Mouse (Mus musculus): ENCODE data around the gene Bcl9. TPM values are rescaled to one million over a fixed set of nuclear protein-coding genes. Genes with fewer than 3 reads are reported as not detected.

Gene Bcl9
- polyA plus RNA-seq, 1 experiment from 2014 or later: 46.2 TPM

DNA sequence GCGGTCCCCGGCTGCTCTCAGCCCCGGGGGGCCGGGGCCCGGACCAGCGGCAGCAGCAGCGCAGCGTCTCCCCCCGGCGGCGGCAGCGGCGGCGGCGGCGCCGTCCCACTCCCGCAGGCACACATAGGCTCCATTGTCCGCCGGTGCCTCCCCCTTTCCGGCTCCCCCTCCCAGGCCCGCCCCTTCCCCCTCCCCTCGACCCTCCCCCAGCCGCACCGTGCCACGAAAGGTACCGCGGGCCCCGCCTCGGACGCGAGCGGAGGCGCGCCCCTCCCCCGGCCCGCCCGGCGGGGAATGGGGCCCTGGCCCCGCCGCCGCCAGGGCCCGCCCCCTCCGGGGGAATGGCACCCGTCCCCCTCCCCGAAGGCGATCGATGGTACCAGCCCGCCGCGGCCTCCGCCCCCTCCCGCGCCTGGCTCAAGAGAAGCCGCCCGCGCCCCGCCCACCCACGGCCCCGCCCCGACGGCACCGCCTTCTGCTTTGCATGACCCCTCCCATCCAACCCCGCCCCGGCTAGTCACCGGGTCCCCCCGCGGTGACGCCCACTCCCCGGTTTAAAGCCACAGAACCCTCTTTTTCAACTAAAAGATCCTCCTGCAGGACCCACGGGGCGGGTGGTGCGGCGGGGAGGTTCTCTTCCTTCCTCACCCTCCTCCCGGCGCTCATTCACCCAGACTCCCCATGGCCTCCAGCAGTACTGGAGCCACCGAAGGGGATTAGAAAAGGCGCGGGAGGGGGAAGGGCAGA is 70.3 kb downstream of the Bcl9 start:
- under 1% methylated on average over 36 of the region's 79 CpGs for WGBS
- H3K4me3 ChIP-seq (replicated peaks): peak overlapping the region; percentile 84
- ATAC-seq: peak; percentile 94

DNA sequence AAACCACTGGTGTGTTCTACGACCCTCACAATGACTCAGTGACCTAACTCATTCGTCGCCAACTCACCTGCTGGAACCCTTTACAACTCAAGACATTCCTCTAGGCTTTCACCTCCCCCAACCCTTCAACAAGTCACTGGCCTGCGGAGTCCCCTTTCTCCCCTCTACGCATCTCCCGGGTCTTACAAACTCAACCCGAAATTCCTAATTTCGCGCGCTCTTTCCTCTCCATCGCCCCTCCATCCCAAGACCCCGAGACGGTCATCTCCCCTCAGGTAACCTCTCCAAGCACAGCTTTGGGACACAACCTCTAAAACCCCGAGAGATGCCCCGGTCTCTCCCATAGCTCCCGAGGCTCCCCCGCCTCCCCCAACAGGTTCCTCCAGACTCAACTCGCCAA is 71.0 kb downstream of the Bcl9 start:
- peak overlapping the region; percentile 84 for H3K4me3 ChIP-seq (replicated peaks)

More for the DNA sequence above, 70.3 kb downstream of the Bcl9 start:
- Histone ChIP-seq H3K9ac (peak overlapping the region; percentile 85), H3K4me2 (replicated peaks) (peak overlapping the region; percentile 91), H3K9me3 (no peaks in the 10 kb centered on the region), H3K27me3 (replicated peaks) (no peaks in the 10 kb centered on the region), H3K27ac (peak overlapping the region; percentile 93), H3K4me1 (replicated peaks) (peaks cover 25% of the 10 kb centered on the region), H3K36me3 (no peaks in the 10 kb centered on the region)

DNA sequence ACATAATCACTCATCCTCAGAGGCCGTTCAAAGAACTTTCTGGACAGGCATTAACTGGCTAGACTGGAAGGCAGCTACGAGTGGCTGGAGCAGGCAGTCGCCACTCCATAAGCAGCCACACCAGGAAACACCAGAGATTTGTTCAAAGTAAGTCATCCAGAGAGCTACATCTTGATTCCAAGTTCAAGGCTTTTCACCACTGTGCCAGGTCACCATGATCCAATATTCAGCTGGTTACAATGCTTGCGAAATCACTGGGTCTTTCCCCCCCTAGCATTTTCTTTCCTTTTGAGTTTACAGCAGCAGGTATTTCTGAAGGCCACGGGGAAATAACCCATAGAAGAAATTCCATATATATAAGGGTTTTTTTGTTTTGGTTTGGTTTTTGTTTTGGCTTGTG is 72.5 kb downstream of the Bcl9 start:
- no peak overlapping the region for H3K4me2 ChIP-seq (replicated peaks)
- H3K4me1 ChIP-seq (replicated peaks): peaks cover 25% of the 10 kb centered on the region
- H3K27me3 ChIP-seq (replicated peaks): no peaks in the 10 kb centered on the region
- WGBS: 63% methylated on average over 5 of the region's 5 CpGs
- H3K9ac ChIP-seq: no peak overlapping the region
- no peaks in the 10 kb centered on the region; the same call in 1 of the 2 replicates for H3K36me3 ChIP-seq
- no peaks in the 10 kb centered on the region for H3K9me3 ChIP-seq
- H3K4me3 ChIP-seq (replicated peaks): no peak overlapping the region
- ATAC-seq: no peak
- no peak overlapping the region for H3K27ac ChIP-seq

More for the DNA sequence above, 71.0 kb downstream of the Bcl9 start:
- Histone ChIP-seq H3K4me2 (replicated peaks) (peak overlapping the region; percentile 70), H3K27me3 (replicated peaks) (no peaks in the 10 kb centered on the region), H3K9me3 (no peaks in the 10 kb centered on the region), H3K9ac (peak overlapping the region; percentile 85), H3K27ac (peak overlapping the region; percentile 90), H3K4me1 (replicated peaks) (peaks cover 25% of the 10 kb centered on the region), H3K36me3 (no peaks in the 10 kb centered on the region)
- under 1% methylated on average over 18 of the region's 18 CpGs for WGBS
- no peak for ATAC-seq

DNA sequence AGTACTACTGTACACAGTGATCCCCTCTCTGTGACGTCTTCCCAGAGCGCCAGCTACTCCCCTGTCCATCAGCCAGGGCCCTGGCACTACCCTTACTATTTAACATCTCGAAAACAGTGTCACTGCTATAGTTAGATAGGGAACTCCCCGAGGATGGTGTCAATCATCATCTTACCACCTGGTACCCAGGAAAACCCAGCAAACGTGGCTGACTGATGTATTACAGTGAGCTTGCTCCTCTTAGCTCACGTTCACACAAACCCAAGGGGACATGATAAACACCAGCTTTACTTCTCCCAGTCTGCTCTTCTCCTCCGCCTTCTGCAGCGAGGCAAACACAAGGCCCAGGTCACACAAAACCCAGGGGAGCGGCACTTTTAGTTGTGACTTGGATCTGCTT is 74.5 kb downstream of the Bcl9 start:
- ATAC-seq: no peak
- H3K9me3 ChIP-seq: no peaks in the 10 kb centered on the region
- no peak overlapping the region for H3K27ac ChIP-seq
- H3K9ac ChIP-seq: no peak overlapping the region
- H3K36me3 ChIP-seq: peaks cover 9% of the 10 kb centered on the region
- 83% methylated on average over 9 of the region's 9 CpGs for WGBS
- H3K4me1 ChIP-seq (replicated peaks): peaks cover 20% of the 10 kb centered on the region
- no peak overlapping the region for H3K4me3 ChIP-seq (replicated peaks)
- no peak overlapping the region for H3K4me2 ChIP-seq (replicated peaks)
- no peaks in the 10 kb centered on the region for H3K27me3 ChIP-seq (replicated peaks)

DNA sequence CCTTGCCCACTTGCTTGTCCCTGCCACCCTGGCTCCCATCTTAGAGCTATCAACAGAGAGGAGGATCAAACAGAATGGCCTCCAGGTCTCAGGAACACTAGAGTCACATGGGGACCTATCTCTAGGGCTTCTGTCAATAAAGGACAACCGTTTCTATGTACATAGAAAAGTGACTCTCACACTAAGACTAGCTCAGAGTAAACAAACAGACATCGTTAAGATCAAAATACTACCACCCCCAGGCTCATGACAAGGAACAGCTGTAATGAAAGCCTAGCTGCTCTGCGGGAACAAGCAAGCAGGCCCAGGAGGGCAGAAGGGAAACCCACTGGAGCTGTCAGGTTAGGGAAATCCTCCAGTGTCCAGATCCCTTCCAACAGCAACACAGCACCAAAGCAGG is 82.2 kb downstream of the Bcl9 start:
- no peaks in the 10 kb centered on the region for H3K9me3 ChIP-seq
- H3K4me1 ChIP-seq (replicated peaks): no peaks in the 10 kb centered on the region
- H3K4me3 ChIP-seq (replicated peaks): no peak overlapping the region
- no peaks in the 10 kb centered on the region for H3K27me3 ChIP-seq (replicated peaks)
- no peak overlapping the region for H3K27ac ChIP-seq
- H3K4me2 ChIP-seq (replicated peaks): no peak overlapping the region
- H3K9ac ChIP-seq: no peak overlapping the region
- peaks cover 28% of the 10 kb centered on the region for H3K36me3 ChIP-seq
- 42% methylated on average over 3 of the region's 3 CpGs for WGBS
- no peak for ATAC-seq

DNA sequence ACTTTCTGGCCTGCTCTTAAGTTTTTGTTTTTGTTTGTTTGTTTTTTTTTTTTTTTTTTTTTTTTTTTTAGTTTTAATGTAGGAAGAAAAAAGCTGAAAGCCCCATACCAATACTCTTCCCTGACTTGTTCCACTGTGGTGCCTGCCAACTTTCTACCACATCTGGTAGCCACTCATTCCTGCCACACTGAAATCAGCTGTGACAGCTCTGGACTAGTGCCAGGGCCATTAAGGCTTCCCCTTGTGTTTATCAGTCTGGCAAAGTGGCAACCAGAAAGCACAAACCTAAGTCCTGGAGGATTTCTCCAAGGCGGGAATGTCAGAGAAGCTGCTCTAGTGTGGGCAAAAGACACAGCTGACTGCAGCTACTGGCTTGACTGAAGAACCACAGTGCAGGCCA is 83.3 kb downstream of the Bcl9 start:
- Histone ChIP-seq H3K4me3 (replicated peaks) (no peak overlapping the region), H3K9me3 (no peaks in the 10 kb centered on the region), H3K4me2 (replicated peaks) (no peak overlapping the region), H3K27ac (no peak overlapping the region), H3K36me3 (peaks cover 36% of the 10 kb centered on the region), H3K4me1 (replicated peaks) (no peaks in the 10 kb centered on the region), H3K27me3 (replicated peaks) (no peaks in the 10 kb centered on the region), H3K9ac (no peak overlapping the region)
- 72% methylated on average over 1 of the region's 1 CpGs for WGBS
- ATAC-seq: no peak

DNA sequence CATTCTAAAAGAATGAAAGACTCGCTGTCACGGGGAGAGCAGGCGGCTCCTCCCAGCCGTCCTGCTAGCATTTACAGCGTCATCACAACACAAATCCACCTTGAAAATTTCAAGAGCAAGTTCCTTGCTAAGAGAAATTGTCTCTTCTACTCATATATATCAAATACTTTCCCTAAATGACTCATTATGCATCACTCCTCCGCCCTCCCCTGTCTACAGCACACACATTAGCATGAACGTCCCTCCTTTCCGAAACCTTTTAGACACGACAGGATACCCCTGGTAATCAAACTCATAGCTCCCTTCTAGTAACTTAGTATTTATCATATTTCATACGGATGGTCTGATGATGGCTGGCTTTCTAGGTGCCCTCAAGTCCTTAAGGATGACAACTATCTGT is 83.8 kb downstream of the Bcl9 start:
- no peaks in the 10 kb centered on the region for H3K9me3 ChIP-seq
- no peak for ATAC-seq
- no peak overlapping the region for H3K27ac ChIP-seq
- H3K4me1 ChIP-seq (replicated peaks): no peaks in the 10 kb centered on the region
- H3K9ac ChIP-seq: no peak overlapping the region
- H3K36me3 ChIP-seq: peaks cover 36% of the 10 kb centered on the region
- no peak overlapping the region for H3K4me2 ChIP-seq (replicated peaks)
- 86% methylated on average over 10 of the region's 10 CpGs for WGBS
- H3K27me3 ChIP-seq (replicated peaks): no peaks in the 10 kb centered on the region
- no peak overlapping the region for H3K4me3 ChIP-seq (replicated peaks)

DNA sequence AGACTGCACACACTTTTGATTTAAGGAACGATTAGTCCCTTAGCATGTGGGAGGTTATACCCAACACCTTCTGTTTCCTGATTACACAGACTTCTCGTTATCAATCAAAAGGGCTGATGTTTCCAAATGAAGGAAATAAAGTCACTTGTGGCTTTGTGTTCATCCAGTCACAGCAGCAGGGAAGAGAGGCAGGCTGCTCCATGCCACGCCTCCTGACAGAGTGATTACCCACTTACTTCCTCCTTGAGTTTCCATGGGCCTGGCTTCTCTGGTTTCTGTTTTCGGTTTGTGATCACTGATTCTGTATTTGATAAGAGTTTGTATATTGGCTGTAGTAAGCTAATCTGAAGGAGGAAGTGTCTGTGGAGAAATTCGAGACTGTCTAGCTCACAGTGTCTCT is 86.5 kb downstream of the Bcl9 start:
- Histone ChIP-seq H3K9me3 (no peaks in the 10 kb centered on the region), H3K27ac (no peak overlapping the region)

DNA sequence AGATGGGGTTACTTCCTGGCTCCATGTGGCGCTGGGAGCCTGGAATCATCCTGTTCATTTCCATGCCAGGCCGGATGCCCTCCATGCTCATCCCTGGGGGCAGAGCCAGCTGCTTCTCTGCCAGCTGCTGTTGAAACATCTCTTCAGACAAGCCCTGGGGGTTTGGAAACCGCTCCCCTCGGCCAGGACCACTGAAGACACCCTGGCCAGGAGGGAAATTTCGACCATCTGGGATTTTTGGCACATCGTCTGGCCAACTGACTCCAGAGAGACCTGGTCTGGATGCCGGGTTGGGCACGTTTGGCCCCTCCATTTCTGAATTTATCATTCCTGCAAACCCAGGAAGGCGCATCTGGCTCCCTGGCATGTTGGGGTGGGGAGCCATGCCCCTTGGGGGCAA is 88.4 kb downstream of the Bcl9 start:
- Histone ChIP-seq H3K27me3 (replicated peaks) (no peaks in the 10 kb centered on the region), H3K4me3 (replicated peaks) (no peak overlapping the region), H3K4me1 (replicated peaks) (peaks cover 6% of the 10 kb centered on the region; the same call in 1 of the 2 replicates), H3K36me3 (peaks cover 47% of the 10 kb centered on the region), H3K27ac (no peak overlapping the region), H3K9ac (no peak overlapping the region), H3K4me2 (replicated peaks) (no peak overlapping the region), H3K9me3 (no peaks in the 10 kb centered on the region)
- WGBS: 90% methylated on average over 9 of the region's 9 CpGs
- no peak for ATAC-seq

More for the DNA sequence above, 86.5 kb downstream of the Bcl9 start:
- peaks cover 6% of the 10 kb centered on the region; the same call in 1 of the 2 replicates for H3K4me1 ChIP-seq (replicated peaks)
- WGBS: 67% methylated on average over 5 of the region's 5 CpGs
- ATAC-seq: peak; percentile 82
- H3K4me3 ChIP-seq (replicated peaks): no peak overlapping the region
- no peaks in the 10 kb centered on the region for H3K27me3 ChIP-seq (replicated peaks)
- H3K9ac ChIP-seq: no peak overlapping the region
- no peak overlapping the region for H3K4me2 ChIP-seq (replicated peaks)
- H3K36me3 ChIP-seq: peaks cover 42% of the 10 kb centered on the region

DNA sequence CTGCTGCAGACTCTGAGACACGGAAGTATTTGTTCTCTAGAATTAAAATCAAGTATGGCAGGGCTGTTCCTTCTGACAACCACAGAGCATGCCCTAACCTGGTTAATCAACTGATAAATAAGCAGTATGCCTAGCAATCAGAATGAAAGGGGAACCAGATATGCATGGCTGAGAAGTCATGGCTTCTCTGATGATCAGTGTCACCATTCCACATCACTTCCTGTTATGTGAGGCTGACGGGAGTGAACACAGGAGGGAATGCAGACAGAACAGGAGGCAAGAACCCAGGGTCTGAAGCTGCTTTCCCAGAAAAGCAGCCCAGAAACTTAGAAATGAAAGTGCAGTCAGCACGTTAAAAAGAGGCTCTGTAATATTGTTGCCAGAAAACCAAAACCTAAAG is 91.2 kb downstream of the Bcl9 start:
- H3K4me2 ChIP-seq (replicated peaks): no peak overlapping the region
- H3K4me1 ChIP-seq (replicated peaks): peaks cover 6% of the 10 kb centered on the region; the same call in 1 of the 2 replicates

DNA sequence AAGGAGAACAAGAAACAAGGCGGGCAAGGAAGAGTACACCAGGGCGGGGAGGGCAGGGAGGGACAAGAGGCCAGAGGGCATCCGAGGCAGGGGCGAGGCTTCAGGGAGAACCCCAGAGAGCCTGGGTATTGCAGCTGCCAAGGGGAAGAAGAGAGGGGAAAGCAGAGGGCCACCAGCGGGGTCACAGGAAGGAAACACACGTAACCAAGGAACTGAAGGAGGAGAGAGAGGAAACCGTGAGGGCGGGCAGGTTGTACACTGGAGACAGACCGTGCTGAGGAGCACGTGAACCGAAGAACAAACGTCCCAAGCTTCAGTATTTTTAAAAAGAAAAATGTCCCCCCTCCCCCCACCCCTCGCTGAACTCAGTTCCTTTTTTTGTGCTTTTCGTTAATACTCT is 93.8 kb downstream of the Bcl9 start:
- Histone ChIP-seq H3K9me3 (no peaks in the 10 kb centered on the region), H3K4me1 (replicated peaks) (peaks cover 8% of the 10 kb centered on the region; the same call in 1 of the 2 replicates), H3K27ac (no peak overlapping the region), H3K9ac (no peak overlapping the region), H3K27me3 (replicated peaks) (no peaks in the 10 kb centered on the region), H3K36me3 (peaks cover 19% of the 10 kb centered on the region), H3K4me2 (replicated peaks) (no peak overlapping the region), H3K4me3 (replicated peaks) (no peak overlapping the region)
- no peak for ATAC-seq
- WGBS: 62% methylated on average over 14 of the region's 14 CpGs

More for the DNA sequence above, 91.2 kb downstream of the Bcl9 start:
- Histone ChIP-seq H3K9me3 (no peaks in the 10 kb centered on the region), H3K4me3 (replicated peaks) (no peak overlapping the region), H3K27ac (no peak overlapping the region), H3K9ac (no peak overlapping the region), H3K27me3 (replicated peaks) (no peaks in the 10 kb centered on the region), H3K36me3 (peaks cover 34% of the 10 kb centered on the region)
- ATAC-seq: no peak
- WGBS: 67% methylated on average over 3 of the region's 3 CpGs

DNA sequence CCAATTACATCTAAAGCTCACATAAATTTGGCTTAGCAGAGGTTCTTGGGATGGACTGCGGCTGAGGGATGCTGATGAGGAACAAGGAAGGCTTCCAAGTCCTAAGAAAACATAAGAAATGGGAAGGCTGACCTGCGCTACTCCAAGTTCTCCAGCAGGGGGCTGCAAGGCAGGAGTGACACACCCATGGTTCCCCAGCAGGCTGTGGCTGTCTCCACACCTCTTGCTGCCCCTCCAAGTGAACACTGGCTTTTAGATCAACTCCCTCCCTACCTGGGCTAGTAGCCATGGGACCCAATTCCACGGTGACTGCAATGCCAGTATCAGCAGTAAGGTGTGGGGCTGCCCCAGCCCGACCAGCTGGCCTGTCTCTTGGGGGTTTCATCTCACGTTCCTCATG is 95.8 kb downstream of the Bcl9 start:
- H3K4me2 ChIP-seq (replicated peaks): no peak overlapping the region
- no peaks in the 10 kb centered on the region for H3K9me3 ChIP-seq
- H3K27ac ChIP-seq: no peak overlapping the region
- no peak overlapping the region for H3K9ac ChIP-seq
- peak; percentile 30; the same call in 1 of the 2 replicates for ATAC-seq
- H3K4me3 ChIP-seq (replicated peaks): no peak overlapping the region
- peaks cover 11% of the 10 kb centered on the region for H3K36me3 ChIP-seq
- no peaks in the 10 kb centered on the region for H3K27me3 ChIP-seq (replicated peaks)
- 53% methylated on average over 5 of the region's 5 CpGs for WGBS
- H3K4me1 ChIP-seq (replicated peaks): 0 out of 2 replicates have a peak, but pooled peaks cover 3% of the 10 kb centered on the region

DNA sequence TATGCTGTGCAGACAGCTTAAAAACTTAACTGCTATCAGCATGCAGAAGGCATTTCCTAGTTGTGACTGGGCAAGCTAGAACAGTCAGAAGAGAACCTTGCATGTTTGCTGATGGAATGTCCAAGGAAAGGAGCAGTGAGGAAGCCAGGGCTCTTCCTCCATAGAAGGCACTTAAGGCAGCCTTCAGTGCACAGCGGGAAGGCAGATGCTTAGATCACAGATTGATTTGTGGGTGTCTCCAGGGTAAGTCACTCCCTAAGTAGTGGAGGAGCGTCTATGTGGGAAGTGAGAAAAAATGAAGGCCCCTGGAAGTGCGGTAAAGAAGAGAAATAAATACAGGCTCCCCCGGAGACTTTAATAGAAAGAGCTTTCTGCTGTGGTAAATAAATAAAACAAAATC is 98.5 kb downstream of the Bcl9 start:
- ATAC-seq: no peak
- Histone ChIP-seq H3K4me1 (replicated peaks) (0 out of 2 replicates have a peak, but pooled peaks cover 3% of the 10 kb centered on the region), H3K4me3 (replicated peaks) (no peak overlapping the region), H3K27me3 (replicated peaks) (no peaks in the 10 kb centered on the region), H3K4me2 (replicated peaks) (no peak overlapping the region), H3K9me3 (no peaks in the 10 kb centered on the region), H3K27ac (no peak overlapping the region), H3K36me3 (no peaks in the 10 kb centered on the region), H3K9ac (no peak overlapping the region)
- 22% methylated on average over 4 of the region's 4 CpGs for WGBS
